Mouse (Mus musculus) C3H10T1/2 (cell line): ENCODE measurements around the gene Tbxa2r. TPM values are rescaled to one million over a fixed set of nuclear protein-coding genes. Genes with fewer than 3 reads are reported as not detected.

Experiments used
- polyA plus RNA-seq, 2 experiments: library from polyadenylated mRNA; unstranded; fragments of >200 nt; fragmentation: generic; extraction: Trizol; gene quantifications; one replicate each; pipeline ENCODE4 v1.2.1; 2012; ENCODE audit warnings: missing spikeins in 2 of 2

Tbxa2r gene
- polyA plus RNA-seq: 1 to 10 TPM in 1 of 2 experiments, under 1 TPM in 1; 0.02 to 2.0 TPM

GRCm38 (mm10) chr10:81328386-81328785 is at the start of gene Tbxa2r:
TSS of gene Tbxa2r (plus strand) at chr10:81328731.

GRCm38 (mm10) chr10:81291511-81292104 is 36.9 kb upstream of the Tbxa2r start, which contains the start of gene Tjp3:
TSS of gene Tjp3 (minus strand) at chr10:81291581.

GRCm38 (mm10) chr10:81292554-81293333 is 35.8 kb upstream of the Tbxa2r start, which contains the start of gene Pip5k1c:
TSS of gene Pip5k1c (plus strand) at chr10:81292963.

GRCm38 (mm10) chr10:81320550-81321347 is 7.8 kb upstream of the Tbxa2r start, which contains the start of gene Cactin:
TSS of gene Cactin (plus strand) at chr10:81321103.

GRCm38 (mm10) chr10:81342686-81343505 is 14.4 kb downstream of the Tbxa2r start, which contains the start of gene Gipc3:
TSS of gene Gipc3 (minus strand) at chr10:81343266.

GRCm38 (mm10) chr10:81350351-81351063 is 22.0 kb downstream of the Tbxa2r start, which contains the start of gene Hmg20b:
TSS of gene Hmg20b (minus strand) at chr10:81350480.

GRCm38 (mm10) chr10:81356991-81357844 is 28.7 kb downstream of the Tbxa2r start, which contains the start of gene Mfsd12:
TSS of gene Mfsd12 (plus strand) at chr10:81357491.

GRCm38 (mm10) chr10:81365672-81366476 is 37.3 kb downstream of the Tbxa2r start, which contains the start of gene 4930404N11Rik:
TSS of gene 4930404N11Rik (minus strand) at chr10:81365816.

GRCm38 (mm10) chr10:81377793-81378552 is 49.4 kb downstream of the Tbxa2r start, which contains the start of gene Fzr1:
TSS of gene Fzr1 (minus strand) at chr10:81378516.

GRCm38 (mm10) chr10:81383802-81384604 is 55.5 kb downstream of the Tbxa2r start, which contains the start of the genes Dohh and Gm48551:
TSS of gene Dohh (plus strand) at chr10:81384428.
TSS of gene Gm48551 (plus strand) at chr10:81384466.

Other genes with a start within 250 kb of the Tbxa2r start
- gene Creb3l3, start 229.9 kb upstream of the Tbxa2r start, polyA plus RNA-seq: under 1 TPM; 0.02 to 0.45 TPM
- gene Map2k2, start 222.8 kb upstream of the Tbxa2r start, polyA plus RNA-seq: 100 to 1,000 TPM; 207 to 359 TPM
- 10 to 100 TPM in 1 of 2 experiments, 1 to 10 TPM in 1; 6.5 to 24.7 TPM for gene Zbtb7a, start 193.5 kb upstream of the Tbxa2r start, polyA plus RNA-seq
- gene Pias4, start 160.8 kb upstream of the Tbxa2r start, polyA plus RNA-seq: 10 to 100 TPM; 36.0 to 48.5 TPM
- gene Eef2, start 152.1 kb upstream of the Tbxa2r start, polyA plus RNA-seq: 1,000 to 10,000 TPM; 3,430 to 4,023 TPM
- gene Dapk3, start 145.7 kb upstream of the Tbxa2r start, polyA plus RNA-seq: 100 to 1,000 TPM in 1 of 2 experiments, 10 to 100 TPM in 1; 98.3 to 105 TPM
- under 1 TPM; 0.11 to 0.15 TPM for gene 4930442H23Rik, start 144.9 kb upstream of the Tbxa2r start, polyA plus RNA-seq
- gene Nmrk2, start 126.7 kb upstream of the Tbxa2r start, polyA plus RNA-seq: under 1 TPM in 1 of 2 experiments, not detected in 1; 0.02 TPM
- gene Atcay, start 97.9 kb upstream of the Tbxa2r start, polyA plus RNA-seq: under 1 TPM in 1 of 2 experiments, not detected in 1; 0.01 TPM
- 10 to 100 TPM in 1 of 2 experiments, under 1 TPM in 1; 0.32 to 18.3 TPM for gene Zfr2, start 95.6 kb upstream of the Tbxa2r start, polyA plus RNA-seq
- 1 to 10 TPM in 1 of 2 experiments, under 1 TPM in 1; 0.69 to 1.9 TPM for gene Matk, start 75.8 kb upstream of the Tbxa2r start, polyA plus RNA-seq
- 100 to 1,000 TPM; 242 to 665 TPM for gene Mrpl54, start 61.8 kb upstream of the Tbxa2r start, polyA plus RNA-seq
- gene Apba3, start 61.8 kb upstream of the Tbxa2r start, polyA plus RNA-seq: 100 to 1,000 TPM; 128 to 134 TPM
- gene Tjp3, start 37.1 kb upstream of the Tbxa2r start, polyA plus RNA-seq: under 1 TPM in 1 of 2 experiments, not detected in 1; 0.02 TPM
- 10 to 100 TPM; 23.9 to 61.5 TPM for gene Pip5k1c, start 35.8 kb upstream of the Tbxa2r start, polyA plus RNA-seq
- gene Cactin, start 7.6 kb upstream of the Tbxa2r start, polyA plus RNA-seq: 10 to 100 TPM; 27.2 to 37.4 TPM
- 1 to 10 TPM in 1 of 2 experiments, under 1 TPM in 1; 0.42 to 1.2 TPM for gene Gipc3, start 14.5 kb downstream of the Tbxa2r start, polyA plus RNA-seq
- 100 to 1,000 TPM; 102 to 104 TPM for gene Hmg20b, start 21.7 kb downstream of the Tbxa2r start, polyA plus RNA-seq
- gene Mfsd12, start 28.8 kb downstream of the Tbxa2r start, polyA plus RNA-seq: 10 to 100 TPM in 1 of 2 experiments, 1 to 10 TPM in 1; 4.0 to 13.8 TPM
- 1 to 10 TPM in 1 of 2 experiments, under 1 TPM in 1; 0.27 to 2.1 TPM for gene 4930404N11Rik, start 37.1 kb downstream of the Tbxa2r start, polyA plus RNA-seq
- 10 to 100 TPM; 57.6 to 80.9 TPM for gene Fzr1, start 49.8 kb downstream of the Tbxa2r start, polyA plus RNA-seq
- 100 to 1,000 TPM in 1 of 2 experiments, 10 to 100 TPM in 1; 82.6 to 184 TPM for gene Dohh, start 55.7 kb downstream of the Tbxa2r start, polyA plus RNA-seq
- 1 to 10 TPM in 1 of 2 experiments, under 1 TPM in 1; 0.55 to 3.2 TPM for gene Gm48551, start 55.7 kb downstream of the Tbxa2r start, polyA plus RNA-seq
- gene Gm48552, start 60.3 kb downstream of the Tbxa2r start, polyA plus RNA-seq: 1 to 10 TPM in 1 of 2 experiments, not detected in 1; 1.8 TPM
- gene Smim24, start 64.3 kb downstream of the Tbxa2r start, polyA plus RNA-seq: 1 to 10 TPM in 1 of 2 experiments, under 1 TPM in 1; 0.94 to 1.3 TPM
- gene Nfic, start 126.9 kb downstream of the Tbxa2r start, polyA plus RNA-seq: 100 to 1,000 TPM; 130 to 180 TPM
- 1 to 10 TPM; 1.9 to 5.7 TPM for gene Celf5, start 154.0 kb downstream of the Tbxa2r start, polyA plus RNA-seq
- gene Ncln, start 167.7 kb downstream of the Tbxa2r start, polyA plus RNA-seq: 100 to 1,000 TPM; 108 to 149 TPM
- under 1 TPM in 1 of 2 experiments, not detected in 1; 0.02 TPM for gene S1pr4, start 171.4 kb downstream of the Tbxa2r start, polyA plus RNA-seq
- under 1 TPM; 0.22 to 0.24 TPM for gene Gna15, start 195.5 kb downstream of the Tbxa2r start, polyA plus RNA-seq
- gene Gna11, start 216.5 kb downstream of the Tbxa2r start, polyA plus RNA-seq: 100 to 1,000 TPM; 106 to 118 TPM
- gene Aes, start 230.8 kb downstream of the Tbxa2r start, polyA plus RNA-seq: 1,000 to 10,000 TPM; 1,359 to 1,572 TPM
- gene Tle2, start 245.8 kb downstream of the Tbxa2r start, polyA plus RNA-seq: 100 to 1,000 TPM in 1 of 2 experiments, 1 to 10 TPM in 1; 6.0 to 202 TPM